Mouse (Mus musculus) forebrain, embryonic 12.5 days (tissue): ENCODE measurements around the gene Pirb. TPM values are rescaled to one million over a fixed set of nuclear protein-coding genes. Genes with fewer than 3 reads are reported as not detected.

Source experiments
- polyA plus RNA-seq: library from polyadenylated mRNA; unstranded; fragments of >200 nt; fragmentation: Nextera tagmentation; extraction: Ambion mirVana; gene quantifications from 2 replicates; pipeline ENCODE4 v1.2.1, GENCODE M21; 2016

Gene Pirb
- polyA plus RNA-seq, 1 experiment from 2014 or later, result 0.23 TPM

Other genes starting within 250 kb of the Pirb start
- gene Tarm1, start 217.8 kb downstream of the Pirb start, polyA plus RNA-seq, result not detected in 2 replicates
- 0.18 and 0.38 TPM in 2 replicates for gene Oscar, start 104.2 kb downstream of the Pirb start, polyA plus RNA-seq
- gene Ndufa3, start 103.0 kb downstream of the Pirb start, polyA plus RNA-seq, result 304 and 322 TPM in 2 replicates
- 32.0 and 34.4 TPM in 2 replicates for gene Tfpt, start 90.5 kb downstream of the Pirb start, polyA plus RNA-seq
- gene Prpf31, start 90.4 kb downstream of the Pirb start, polyA plus RNA-seq, result 140 and 149 TPM in 2 replicates
- gene Cnot3, start 75.1 kb downstream of the Pirb start, polyA plus RNA-seq, result 62.6 and 71.7 TPM in 2 replicates
- gene Leng1, start 54.6 kb downstream of the Pirb start, polyA plus RNA-seq, result 20.4 and 21.7 TPM in 2 replicates
- 2.9 and 3.1 TPM in 2 replicates for gene Tmc4, start 42.8 kb downstream of the Pirb start, polyA plus RNA-seq
- gene Tsen34, start 27.5 kb downstream of the Pirb start, polyA plus RNA-seq, result 204 and 215 TPM in 2 replicates
- 39.5 and 40.8 TPM in 2 replicates for gene Mboat7, start 26.9 kb downstream of the Pirb start, polyA plus RNA-seq
- gene Rps9, start 16.4 kb downstream of the Pirb start, polyA plus RNA-seq, result 1,127 and 1,163 TPM in 2 replicates
- not detected in 2 replicates for gene Gm15448, start 105.3 kb upstream of the Pirb start, polyA plus RNA-seq
- gene Pira2, start 124.7 kb upstream of the Pirb start, polyA plus RNA-seq, result 0.08 TPM in 1 of 2 replicates, not detected in the other
- gene Gm14548, start 177.7 kb upstream of the Pirb start, polyA plus RNA-seq, result not detected in 2 replicates
- not detected in 2 replicates for gene Lilra6, start 195.1 kb upstream of the Pirb start, polyA plus RNA-seq